Mouse (Mus musculus) layer of hippocampus, postnatal 10 days (tissue): ENCODE measurements around the gene Tmem151b. TPM values are rescaled to one million over a fixed set of nuclear protein-coding genes. Genes with fewer than 3 reads are reported as not detected.

Source experiments
- DNase-seq, 2 experiments: peaks; one replicate each; pipeline ENCODE4 v3.0.0; 2021; ENCODE audit warnings: low spot score in 2 of 2
- total RNA-seq, 2 experiments: library from RNA; stranded (reverse); gene quantifications; 2 replicates each; pipeline ENCODE4 v1.2.3; 2021

The Tmem151b gene
- total RNA-seq, 2 experiments from 2014 or later: 93.2 to 93.7 TPM

DNA sequence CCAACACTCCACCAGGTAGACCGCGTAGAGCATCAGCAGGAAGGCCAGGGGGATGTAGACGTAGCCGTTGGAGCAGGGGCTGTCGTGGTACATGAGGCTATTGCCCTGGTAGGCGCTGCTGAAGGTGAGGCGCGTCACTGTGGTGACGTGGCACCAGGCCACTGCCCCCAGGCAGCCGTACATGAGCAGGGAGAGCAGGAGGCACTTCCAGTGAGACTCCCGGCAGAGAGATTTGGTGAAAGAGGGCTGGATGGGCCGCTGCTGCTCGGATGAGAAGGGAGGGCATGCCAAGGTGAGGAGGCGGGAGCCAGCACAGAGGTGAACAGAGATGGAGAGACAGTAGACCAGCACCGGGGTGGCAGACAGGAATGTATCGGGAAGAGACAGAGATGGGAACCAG, 2.5 kb downstream of the Tmem151b start:
- no peak for DNase-seq

DNA sequence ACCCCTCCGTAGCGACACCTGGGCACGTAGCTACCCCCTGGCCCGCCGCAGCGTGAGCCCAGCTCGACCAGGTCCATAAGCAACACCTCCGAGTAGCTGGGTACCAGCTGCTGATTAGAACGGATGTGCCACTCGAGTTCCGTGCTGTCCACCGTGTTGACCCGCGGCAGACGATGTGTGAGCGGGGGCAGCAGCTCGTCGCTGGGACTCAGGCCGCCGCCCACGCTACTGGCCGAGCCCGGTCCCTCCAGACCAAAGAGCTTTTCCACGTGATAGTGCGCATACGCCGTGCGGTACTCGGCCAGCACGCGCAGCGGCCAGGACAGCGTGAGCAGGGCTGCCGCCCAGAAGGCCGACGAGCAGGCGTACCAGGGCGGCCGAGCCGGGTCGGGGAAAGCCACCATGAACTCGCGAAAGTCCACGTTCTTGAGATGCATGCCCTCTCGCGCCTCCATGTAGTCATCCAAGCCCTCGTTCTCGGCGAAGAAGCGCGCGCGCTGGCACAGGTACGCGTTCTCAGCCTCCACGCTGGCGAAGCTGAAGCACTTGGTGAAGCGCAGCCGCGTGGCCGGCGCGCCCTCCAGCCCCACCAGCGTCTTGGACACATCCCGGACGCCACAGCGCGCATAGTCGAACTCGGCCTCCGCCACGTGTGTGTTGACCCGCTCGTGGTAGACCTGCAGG, 4.1 kb downstream of the Tmem151b start:
- DNase-seq: no peak

DNA sequence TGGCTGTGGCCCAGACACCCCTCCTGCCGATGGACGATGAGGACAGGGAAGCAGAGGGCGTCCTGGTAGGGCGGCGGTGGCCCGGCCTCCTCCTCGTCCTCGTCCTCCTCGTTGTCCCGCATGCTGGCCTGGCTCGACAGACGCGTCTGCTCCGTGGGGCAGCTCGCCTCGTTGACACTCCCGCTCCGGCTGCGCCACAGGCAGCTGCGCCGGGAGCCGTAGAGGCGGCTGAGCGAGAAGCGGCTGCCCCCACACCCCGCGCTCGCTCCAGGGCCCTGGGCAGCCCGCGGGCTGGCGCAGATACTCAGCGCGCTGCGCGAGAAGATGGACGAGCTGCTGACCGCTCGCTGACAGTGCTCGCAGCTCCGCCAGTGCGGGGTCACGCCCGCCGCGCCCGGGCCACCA, 4.6 kb downstream of the Tmem151b start:
- no peak for DNase-seq

DNA sequence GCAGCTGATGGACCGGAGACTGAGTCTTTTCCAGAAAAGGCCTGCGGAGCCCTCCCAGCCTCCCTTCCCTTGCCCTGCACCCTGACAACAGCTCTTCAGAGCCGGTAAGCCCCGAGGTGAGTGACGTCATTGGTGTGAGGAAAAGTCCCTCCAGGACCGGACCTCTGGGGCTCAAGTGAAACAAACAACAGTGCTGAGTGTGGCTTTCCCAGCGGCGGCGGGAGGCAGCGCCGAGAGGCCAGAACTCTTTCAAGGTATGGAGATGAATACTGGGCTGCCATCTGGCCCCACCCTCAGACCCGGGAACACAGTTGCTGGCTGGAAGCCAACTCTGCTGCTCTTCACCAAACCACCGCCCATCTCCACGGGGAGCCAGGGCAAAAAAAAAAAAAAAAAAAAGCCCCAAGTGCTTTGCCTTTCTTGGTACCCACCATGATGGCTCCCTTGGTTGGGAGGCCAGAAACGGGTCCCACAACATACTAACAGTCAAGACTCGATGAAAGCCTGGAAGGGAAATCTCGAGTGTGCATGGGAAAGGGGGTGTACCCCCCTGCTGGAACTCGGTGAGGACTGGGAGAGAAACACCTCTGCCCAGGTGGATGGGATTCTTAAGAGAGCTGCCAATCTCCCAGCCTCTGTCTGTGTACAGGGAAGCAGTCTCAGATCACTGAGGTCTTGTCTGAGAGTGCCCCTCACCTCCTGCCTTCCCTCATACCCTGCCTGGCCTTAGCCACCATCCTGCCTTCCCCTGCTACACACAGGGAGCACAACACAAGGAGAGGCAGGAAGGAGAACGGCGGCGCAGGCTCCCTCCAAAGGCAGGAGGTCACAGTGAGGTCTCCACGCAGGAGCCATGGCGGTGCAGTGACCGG, 5.2 kb downstream of the Tmem151b start:
- no peak for DNase-seq

DNA sequence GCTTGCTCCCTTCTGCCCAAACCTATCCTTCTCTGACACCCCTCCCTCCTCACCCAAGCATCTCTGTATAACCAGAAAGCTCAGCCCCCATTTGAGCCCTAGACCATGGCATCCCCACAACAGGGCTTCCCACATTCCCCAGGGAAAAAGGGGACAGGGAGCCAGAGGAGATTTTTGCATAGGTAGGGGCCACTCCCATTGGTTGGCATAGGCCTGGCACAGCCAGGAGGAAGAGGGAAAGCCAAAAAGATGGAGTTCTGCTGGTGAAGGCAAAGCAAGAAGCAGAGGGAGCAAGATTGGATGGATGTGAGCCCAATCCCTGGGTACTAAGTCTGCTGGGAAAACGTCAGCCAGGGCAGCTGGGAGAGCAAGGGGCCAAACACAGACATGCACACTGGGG, 6.4 kb downstream of the Tmem151b start:
- DNase-seq: no peak

DNA sequence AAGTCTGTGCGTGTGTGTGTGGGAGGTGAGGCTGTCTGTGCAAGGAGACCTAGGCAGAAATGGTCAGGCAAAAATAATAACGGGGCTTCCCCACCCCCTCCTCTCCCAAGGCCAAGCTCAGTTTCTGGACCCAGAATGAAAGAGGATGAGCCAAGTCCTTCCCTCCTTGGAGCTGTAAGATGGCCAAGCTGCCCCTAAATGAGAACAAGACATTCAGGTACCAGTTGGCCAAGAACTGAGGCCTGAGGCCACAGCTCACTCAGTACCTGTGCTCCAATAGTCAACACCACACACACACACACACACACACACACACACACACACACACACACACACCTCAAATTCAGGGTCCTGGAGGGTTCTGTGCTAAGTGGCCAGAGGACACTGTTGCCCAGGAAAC, 6.8 kb downstream of the Tmem151b start:
- no peak for DNase-seq

DNA sequence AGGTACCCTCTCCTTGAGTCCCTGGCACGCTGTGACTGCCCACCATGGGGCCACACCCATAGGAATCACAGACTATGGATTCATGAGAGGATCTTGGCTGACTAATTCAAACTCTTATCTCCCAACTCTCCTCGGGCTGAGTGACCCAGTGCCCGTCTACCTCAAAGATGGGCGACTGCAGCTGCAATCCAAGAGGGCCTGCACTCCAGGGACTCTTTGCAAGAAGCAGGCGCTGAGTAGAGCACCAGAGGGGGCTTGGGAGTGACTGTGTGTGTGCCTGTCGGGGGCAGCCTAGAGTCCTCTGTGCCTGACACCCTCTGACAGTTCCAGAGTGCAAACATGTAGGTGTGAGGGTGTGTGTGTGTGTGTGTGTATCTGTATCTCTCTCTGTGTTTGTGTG, 7.3 kb downstream of the Tmem151b start:
- no peak for DNase-seq

DNA sequence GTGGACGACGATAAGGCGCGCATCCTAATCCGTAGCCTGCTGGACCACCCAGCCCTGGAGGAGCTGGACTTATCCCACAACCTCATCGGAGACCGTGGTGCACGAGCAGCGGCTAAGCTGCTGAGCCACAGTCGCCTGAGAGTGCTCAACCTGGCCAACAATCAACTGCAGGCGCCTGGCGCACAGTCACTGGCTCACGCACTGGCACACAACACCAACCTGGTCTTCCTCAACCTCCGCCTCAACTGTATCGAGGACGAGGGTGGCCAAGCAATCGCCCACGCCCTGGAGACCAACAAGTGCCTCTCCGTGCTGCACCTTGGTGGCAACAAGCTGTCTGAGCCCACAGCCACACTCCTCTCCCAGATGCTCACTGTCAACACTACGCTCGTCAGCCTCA, 9.8 kb downstream of the Tmem151b start:
- DNase-seq: no peak

DNA sequence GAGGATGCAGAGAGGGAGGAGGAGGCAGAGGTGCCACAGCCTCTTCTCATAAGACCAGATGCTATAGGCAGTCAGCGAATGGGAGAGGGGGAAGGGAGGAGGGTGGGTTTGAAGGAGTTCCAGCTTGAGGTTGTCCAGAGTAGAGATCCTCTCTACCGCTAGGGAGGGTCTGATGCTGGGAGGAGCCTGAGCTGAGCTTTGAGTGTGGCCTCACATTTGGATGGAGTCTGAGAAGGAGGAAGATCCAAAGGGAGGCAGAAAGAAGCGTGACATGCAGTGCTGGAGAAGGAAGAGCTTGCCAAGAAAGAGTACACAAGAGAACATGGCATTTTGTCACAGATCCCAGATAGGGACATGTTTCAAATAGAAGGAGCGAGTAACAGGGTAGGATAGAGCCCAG, 11.1 kb downstream of the Tmem151b start:
- no peak for DNase-seq

DNA sequence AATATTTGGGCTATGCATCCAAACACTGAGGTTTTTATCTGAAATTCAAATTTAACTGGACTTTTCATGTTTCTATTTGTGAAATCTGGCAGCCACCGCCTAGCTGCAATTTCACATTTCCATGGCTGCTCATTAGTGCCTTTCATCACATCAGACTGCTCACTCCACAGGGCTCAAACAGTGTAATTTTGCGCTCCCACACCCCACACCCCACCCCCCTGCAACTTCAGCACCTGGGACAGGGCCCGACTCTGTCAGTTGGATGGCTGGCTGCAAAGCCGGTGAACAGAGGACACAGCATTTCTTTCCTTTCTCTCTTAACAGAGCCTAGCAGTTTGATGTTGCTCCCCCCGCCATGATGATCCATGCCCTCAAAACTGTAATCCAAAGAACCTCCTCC, 13.2 kb downstream of the Tmem151b start:
- DNase-seq: no peak

DNA sequence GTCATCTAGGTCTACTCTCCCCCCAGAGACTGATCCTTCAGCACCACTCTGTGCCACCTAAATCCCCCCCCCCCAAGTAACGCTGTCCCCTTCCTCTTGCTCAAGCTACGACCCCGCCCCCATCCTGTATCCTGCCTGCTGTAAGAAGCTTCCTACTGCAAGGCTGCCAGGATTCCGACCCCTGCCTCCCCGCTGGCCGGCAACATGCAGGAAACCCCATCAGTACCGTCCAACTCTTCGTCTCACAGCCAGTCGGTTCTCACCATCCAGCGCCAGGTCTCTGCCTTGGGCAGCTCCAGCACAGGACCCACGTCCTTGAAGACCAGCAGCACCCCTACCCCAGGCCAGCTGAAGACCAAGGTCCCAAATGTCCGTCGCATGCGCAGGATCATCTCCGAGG, 16.6 kb downstream of the Tmem151b start:
- DNase-seq: no peak

DNA sequence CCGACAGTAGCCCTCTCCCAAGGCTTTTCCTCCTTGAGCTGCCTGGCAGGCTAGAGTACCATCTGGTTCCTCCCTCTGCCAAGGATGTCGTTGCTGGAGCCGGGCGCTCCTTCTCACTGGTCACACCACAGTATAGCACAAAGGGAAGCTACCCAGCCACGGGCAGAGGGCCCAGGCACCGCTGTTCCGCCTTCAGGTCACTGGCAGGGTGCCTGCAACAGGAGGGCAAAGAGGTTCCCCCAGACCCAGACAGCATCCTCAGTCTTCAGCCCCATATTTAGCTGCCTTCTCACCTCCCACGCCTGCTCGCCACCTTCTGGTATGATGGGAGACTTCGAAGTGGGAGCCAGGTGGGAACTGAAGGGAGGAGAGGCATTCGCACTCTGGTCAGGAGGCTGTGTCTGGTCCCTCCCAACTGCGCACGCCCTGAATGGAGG, 19.1 kb downstream of the Tmem151b start:
- DNase-seq: peak in 1 of 2 experiments; percentile 37

DNA sequence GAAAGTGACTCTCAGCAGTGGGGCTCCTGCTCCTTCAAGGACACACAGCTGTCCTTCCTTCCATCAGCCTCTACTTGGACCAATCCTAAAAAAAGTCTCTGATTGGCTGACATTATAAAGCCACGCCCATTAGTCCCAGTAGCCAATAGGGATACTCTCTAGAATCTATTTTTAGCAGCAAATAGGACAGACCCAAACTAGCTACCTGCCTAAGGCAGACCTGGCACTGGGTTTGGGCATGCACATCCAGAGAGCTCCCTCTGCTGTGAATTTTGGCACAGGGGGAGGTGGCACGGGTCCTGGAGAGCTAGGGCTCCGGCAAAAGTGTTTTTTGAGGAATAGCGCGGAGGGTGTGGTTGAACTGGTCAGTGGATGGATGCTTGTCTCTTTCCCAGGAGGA, 22.9 kb downstream of the Tmem151b start:
- no peak for DNase-seq

DNA sequence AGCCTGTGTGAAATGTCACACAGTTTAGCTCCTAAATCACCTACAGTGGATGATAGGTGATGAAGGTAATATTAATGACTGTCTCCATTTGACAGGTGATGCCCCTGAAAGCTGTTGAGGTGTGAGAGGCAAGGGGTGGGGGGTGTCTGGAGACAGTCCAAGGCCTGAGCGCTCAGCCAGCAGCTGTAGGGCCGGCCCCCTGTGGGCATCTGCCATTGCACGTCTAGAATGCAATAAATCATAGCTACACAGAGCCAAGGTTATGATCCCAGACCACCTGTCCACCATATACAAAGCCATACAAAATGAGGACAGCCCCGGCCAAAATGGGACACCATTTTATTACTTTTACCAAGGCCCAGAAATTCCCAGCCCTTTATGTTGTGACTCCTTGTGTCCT, 24.5 kb downstream of the Tmem151b start:
- DNase-seq: no peak

DNA sequence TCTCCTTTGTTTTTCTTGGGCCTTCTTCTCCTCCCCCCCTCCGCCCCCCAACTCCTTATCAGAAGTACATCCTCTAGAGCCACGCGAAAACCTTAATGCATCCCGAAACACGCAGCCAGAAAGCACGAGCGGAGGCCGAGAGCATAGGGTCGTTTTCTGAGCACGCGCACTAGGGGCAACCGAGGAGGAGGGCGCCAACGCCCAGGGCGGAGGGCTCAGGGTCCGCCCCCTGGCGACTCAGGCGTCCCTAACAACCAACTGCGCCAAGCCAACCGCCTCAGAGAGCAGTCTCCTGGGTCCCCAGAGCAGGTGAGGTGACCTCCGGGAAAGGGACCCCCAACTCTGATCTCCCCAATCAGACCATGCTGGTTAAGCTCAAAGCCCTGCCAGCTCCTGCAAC, 26.2 kb downstream of the Tmem151b start, which contains the start of gene Tcte1:
TSS of gene Tcte1 (plus strand) at position 172 of the 400 bp plus-strand sequence.
- peak in 1 of 2 experiments; percentile 47 for DNase-seq

DNA sequence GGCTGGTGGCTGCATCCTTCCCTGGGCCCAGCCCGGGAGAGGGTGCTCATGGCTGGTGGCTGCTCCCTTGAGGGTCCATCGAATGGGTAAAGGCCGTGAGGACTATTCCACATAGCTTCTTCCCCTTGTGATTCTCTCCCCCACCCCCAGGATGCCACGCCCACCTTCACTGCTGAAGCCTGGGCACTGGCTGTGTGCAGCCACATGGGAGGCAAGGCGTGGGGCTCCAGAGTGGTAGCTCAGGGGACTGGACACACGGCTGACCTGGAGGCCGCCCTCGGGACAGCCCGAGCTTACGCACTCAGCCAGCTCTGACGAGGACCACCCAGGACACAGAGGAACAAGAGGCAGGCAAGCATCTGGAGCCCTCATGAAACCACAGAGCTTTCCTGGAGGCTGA, 29.3 kb downstream of the Tmem151b start:
- DNase-seq: no peak

DNA sequence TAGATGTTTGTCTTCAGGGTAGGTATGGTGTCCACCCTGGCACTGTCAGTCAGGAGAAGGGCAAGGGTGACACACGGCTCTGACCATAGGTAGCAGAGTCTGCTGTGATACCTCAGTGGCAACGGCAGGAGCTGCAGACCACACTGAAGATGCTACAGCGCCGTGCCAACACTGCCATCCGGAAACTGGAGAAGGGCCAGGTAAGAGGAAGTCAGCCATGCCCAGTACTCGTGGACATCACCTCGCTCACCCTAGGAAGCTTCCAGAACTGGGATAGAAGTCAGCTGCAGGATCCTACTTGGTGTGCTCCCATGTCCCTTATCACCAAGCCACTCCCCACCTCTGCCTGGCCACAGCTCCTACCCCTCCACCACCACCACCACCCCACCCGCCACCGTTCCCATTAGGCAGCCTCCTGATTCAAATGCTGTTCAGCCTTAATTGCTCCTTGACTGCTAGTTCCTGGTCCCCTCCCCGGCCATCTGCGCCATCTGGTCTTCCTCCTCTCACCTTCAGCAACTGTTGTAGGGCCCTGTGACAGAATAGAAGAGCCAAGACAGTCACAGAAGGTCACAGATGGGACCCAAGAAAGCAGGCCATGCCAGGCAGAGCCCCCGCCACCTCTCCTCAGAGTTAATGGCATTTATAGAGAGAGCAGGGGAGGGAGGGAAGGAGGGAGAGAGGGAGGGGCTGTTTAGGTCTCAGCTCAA, 30.6 kb downstream of the Tmem151b start:
- DNase-seq: no peak

DNA sequence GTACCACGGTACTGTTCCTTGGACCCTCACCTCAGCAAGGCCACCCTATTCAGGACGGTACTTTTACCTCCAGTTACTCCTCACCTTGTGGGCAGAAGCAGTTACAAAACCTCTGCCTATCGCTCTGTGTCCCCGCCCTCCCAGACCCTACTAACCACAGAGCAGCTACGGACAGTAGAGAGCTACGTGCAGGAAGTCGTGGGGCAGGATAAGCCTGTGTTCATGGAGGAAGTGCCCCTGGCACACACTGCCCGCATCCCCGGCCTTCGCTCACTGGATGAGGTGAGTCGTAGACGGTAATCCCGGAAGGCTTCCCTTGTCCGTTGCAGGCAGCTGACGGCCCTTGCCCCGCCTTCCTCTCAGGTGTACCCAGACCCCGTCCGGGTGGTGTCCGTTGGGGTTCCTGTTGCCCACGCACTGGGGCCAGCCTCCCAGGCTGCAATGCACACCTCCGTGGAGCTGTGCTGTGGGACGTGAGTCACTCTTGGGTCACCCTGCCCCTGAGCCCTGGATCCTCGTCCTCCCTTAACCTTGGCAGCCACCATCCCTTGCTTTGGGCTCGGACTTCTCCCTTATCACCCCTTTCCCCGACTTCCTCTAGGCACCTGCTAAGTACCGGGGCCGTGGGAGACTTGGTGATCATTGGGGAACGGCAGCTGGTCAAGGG, 31.8 kb downstream of the Tmem151b start:
- DNase-seq: no peak

DNA sequence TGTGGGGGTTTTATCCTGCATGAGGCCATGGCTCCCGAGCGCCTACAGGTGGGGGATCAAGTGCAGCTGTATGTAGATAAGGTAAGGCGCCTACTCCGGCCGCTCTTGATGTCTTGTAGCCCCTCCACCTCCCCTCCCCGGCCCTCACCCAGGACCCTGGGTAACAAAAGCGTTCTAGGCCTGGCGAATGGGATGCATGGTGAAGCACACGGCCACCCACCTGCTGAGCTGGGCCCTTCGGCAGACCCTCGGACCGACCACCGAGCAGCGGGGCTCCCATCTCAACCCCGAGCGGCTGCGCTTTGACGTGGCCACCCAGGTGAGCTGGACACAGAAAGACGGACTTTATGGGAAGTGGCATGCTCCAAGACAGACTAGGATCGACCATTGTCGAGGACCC, 32.3 kb downstream of the Tmem151b start:
- no peak for DNase-seq

DNA sequence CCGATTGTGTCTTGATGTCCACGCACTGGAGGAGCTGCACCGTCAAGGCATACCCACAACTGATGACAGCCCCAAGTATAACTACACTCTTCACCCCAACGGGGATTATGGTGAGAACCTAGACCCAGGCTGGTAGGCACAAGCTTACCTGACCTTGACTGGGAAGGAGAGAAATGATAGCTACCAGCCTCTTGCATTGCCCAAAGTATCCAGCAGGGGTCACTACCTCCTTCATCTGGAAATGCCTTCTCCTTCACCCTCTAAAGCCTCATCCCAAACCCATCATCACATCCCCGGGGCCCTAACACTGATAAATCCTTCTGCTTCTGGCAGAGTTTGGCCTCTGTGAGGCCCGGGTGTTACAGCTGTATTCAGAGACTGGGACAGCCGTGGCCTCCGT, 33.0 kb downstream of the Tmem151b start:
- DNase-seq: peak; percentile 89 to 91

DNA sequence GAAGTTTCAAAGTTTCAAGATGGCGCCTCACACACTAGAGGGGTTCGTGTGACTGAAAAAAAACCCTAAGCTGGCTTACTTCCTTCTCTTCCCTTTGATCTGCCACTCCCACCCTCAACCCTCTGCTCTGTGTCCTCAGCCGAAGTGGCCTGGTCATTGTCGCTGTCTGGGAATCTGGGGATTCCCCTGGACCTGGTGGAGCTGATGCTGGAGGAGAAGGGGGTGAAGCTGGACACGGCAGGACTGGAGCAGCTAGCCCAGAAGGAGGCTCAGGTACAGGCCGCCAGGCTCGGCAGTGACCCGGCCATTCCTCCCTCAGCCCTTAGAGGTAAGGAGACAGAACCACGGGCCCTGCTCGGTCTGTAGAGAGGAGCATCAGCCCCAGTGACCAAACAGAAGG, 33.7 kb downstream of the Tmem151b start:
- no peak for DNase-seq
